Mouse (Mus musculus) ES-Bruce4 (cell line): ENCODE measurements around the gene Utp11. TPM values are rescaled to one million over a fixed set of nuclear protein-coding genes. Genes with fewer than 3 reads are reported as not detected.
A peak's percentile ranks its signal among the peaks of the same experiment; 100 is the strongest.

Experiments used
- H3K27ac ChIP-seq: 2 replicates; pipeline ENCODE4 v1.5.1; 2012; ENCODE audit warnings: low read length, inconsistent platforms; ENCODE audit not compliant: insufficient read depth
- H3K27me3 ChIP-seq: 2 replicates; pipeline ENCODE4 v1.6.1; 2012; ENCODE audit warnings: mild to moderate bottlenecking, low read length, inconsistent platforms; ENCODE audit not compliant: control insufficient read depth, poor library complexity, insufficient read depth, severe bottlenecking
- H3K36me3 ChIP-seq: 2 replicates; pipeline ENCODE4 v1.6.1; 2012; ENCODE audit warnings: inconsistent platforms, mild to moderate bottlenecking, low read length, moderate library complexity; ENCODE audit not compliant: control insufficient read depth, poor library complexity, insufficient read depth, severe bottlenecking
- H3K4me1 ChIP-seq: one replicate; pipeline ENCODE4 v1.8.1; 2011; ENCODE audit warnings: low read length; ENCODE audit not compliant: control insufficient read depth, insufficient read depth
- H3K4me3 ChIP-seq: 2 replicates; pipeline ENCODE4 v1.5.1; 2011; ENCODE audit warnings: low read depth, mild to moderate bottlenecking, low read length
- H3K9ac ChIP-seq: 2 replicates; pipeline ENCODE4 v1.6.1; 2012; ENCODE audit warnings: low read depth, mild to moderate bottlenecking, inconsistent platforms; ENCODE audit not compliant: poor library complexity, severe bottlenecking
- H3K9me3 ChIP-seq: replicated peaks from 2 replicates; pipeline ENCODE4 v1.6.1; 2012; ENCODE audit warnings: mild to moderate bottlenecking, low read length, inconsistent platforms; ENCODE audit not compliant: control insufficient read depth, poor library complexity, insufficient read depth, severe bottlenecking
- CTCF ChIP-seq: IDR thresholded peaks from one replicate; pipeline ENCODE4 v1.8.1; 2011; ENCODE audit warnings: low read depth, low read length
- EP300 ChIP-seq: IDR thresholded peaks from 2 replicates; pipeline ENCODE4 v1.6.1; 2011; ENCODE audit warnings: low read depth, low read length; ENCODE audit not compliant: insufficient read depth
- POLR2A ChIP-seq: IDR thresholded peaks from one replicate; pipeline ENCODE4 v1.8.1; 2011; ENCODE audit warnings: low read length; ENCODE audit not compliant: insufficient read depth
- polyA plus RNA-seq: library from polyadenylated mRNA; stranded (reverse); fragments of >200 nt; gene quantifications from 2 replicates; pipeline ENCODE4 v1.2.4, GENCODE M21; 2011; ENCODE audit warnings: low read depth; ENCODE audit not compliant: missing spikeins, insufficient read depth, insufficient read length

Gene Utp11
- polyA plus RNA-seq, 1 experiment = 56.9 TPM

DNA sequence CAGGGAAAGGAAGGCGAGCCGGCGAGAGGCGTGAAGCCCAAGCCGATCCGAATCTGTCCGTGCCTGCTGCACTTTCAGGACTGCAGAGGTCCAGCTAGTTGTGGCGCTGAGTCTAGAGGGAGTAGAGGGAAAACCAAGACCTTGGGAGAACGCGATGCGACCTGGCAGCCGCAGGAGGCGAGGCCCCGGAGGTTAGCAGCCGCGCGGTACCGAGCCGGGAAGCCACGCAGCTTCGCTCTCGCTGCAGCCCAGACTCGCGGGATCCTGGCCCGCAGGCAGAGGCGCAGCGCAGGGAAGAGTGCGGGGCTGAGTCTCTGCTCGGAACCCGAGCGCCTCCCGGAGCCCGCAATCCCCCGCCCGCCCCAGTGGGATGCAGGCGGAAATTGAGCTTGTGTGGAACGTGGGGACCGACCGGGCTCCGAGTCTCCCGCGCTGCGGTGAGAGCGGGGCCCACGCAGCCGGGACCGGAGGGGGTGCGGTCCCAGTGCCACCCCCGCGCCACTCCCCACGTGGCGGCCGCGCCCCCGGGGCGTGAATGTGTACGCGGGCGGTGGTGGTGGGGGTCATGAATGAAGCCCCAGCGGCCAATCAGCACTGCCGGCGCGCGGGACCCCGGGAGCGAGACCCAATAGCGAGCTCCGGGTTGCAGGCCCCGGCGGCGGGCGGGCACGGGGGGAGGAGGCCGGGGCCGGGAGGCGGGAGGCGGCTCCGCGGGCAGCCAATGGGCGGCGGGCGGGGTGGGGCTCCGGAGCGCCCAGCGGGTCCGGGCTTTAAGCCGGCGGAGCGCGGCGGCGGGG is 36.3 kb downstream of the Utp11 start:
- peak overlapping the region; percentile 83 for H3K4me3 ChIP-seq
- TF ChIP-seq EP300 = no peak
- TF ChIP-seq CTCF = no peak
- no peak for TF ChIP-seq POLR2A
- peak overlapping the region; percentile 90 for H3K9ac ChIP-seq
- H3K36me3 ChIP-seq = 0 out of 2 replicates have a peak, but pooled peaks cover 3% of the 10 kb centered on the region
- no peak overlapping the region for H3K27ac ChIP-seq
- peaks cover 16% of the 10 kb centered on the region for H3K27me3 ChIP-seq
- no peaks in the 10 kb centered on the region for H3K9me3 ChIP-seq
- H3K4me1 ChIP-seq = peaks cover 4% of the 10 kb centered on the region

- Histone ChIP-seq H3K9ac (peak within 1 kb of the TSS; percentile 90), H3K4me1 (peaks cover 4% of the 10 kb centered on the region), H3K9me3 (no peaks in the 10 kb centered on the region), H3K27ac (no peak within 1 kb of the TSS), H3K36me3 (0 out of 2 replicates have a peak, but pooled peaks cover 3% of the 10 kb centered on the region), H3K27me3 (peaks cover 16% of the 10 kb centered on the region), H3K4me3 (peak within 1 kb of the TSS; percentile 83)
- TF ChIP-seq EP300 (no peak), POLR2A (no peak), CTCF (no peak)
These were observed 36.9 kb downstream of the Utp11 start, which contains the start of gene Pou3f1 for GRCm38 (mm10) chr4:124656518-124656853. Gene Pou3f1 (plus strand): TSS chr4:124656807.

- Histone ChIP-seq H3K9me3 (no peaks in the 10 kb centered on the region), H3K27me3 (peaks cover 4% of the 10 kb centered on the region; the same call in 1 of the 2 replicates), H3K9ac (no peak overlapping the region), H3K4me1 (peaks cover 4% of the 10 kb centered on the region), H3K36me3 (no peaks in the 10 kb centered on the region), H3K4me3 (no peak overlapping the region), H3K27ac (no peak overlapping the region)
- TF ChIP-seq EP300 = no peak
- peak; percentile 7 for TF ChIP-seq CTCF
- no peak for TF ChIP-seq POLR2A
These were observed 40.5 kb downstream of the Utp11 start for GRCm38 (mm10) chr4:124652886-124653285.

- no peaks in the 10 kb centered on the region for H3K36me3 ChIP-seq
- H3K27ac ChIP-seq = no peak overlapping the region
- no peak for TF ChIP-seq POLR2A
- no peak for TF ChIP-seq CTCF
- TF ChIP-seq EP300 = no peak
- no peak overlapping the region for H3K9ac ChIP-seq
- peaks cover 9% of the 10 kb centered on the region for H3K4me1 ChIP-seq
- H3K4me3 ChIP-seq = no peak overlapping the region
- H3K27me3 ChIP-seq = no peaks in the 10 kb centered on the region
- H3K9me3 ChIP-seq = no peaks in the 10 kb centered on the region
These were observed 45.5 kb downstream of the Utp11 start for GRCm38 (mm10) chr4:124647909-124648308.

- H3K4me3 ChIP-seq = no peak overlapping the region
- H3K9ac ChIP-seq = no peak overlapping the region
- H3K4me1 ChIP-seq = peaks cover 5% of the 10 kb centered on the region
- peak overlapping the region; percentile 43; the same call in 1 of the 2 replicates for H3K27ac ChIP-seq
- TF ChIP-seq EP300 (peak; percentile 79), CTCF (no peak)
- no peaks in the 10 kb centered on the region for H3K9me3 ChIP-seq
- H3K27me3 ChIP-seq = no peaks in the 10 kb centered on the region
- H3K36me3 ChIP-seq = no peaks in the 10 kb centered on the region
These were observed 46.8 kb downstream of the Utp11 start for GRCm38 (mm10) chr4:124646591-124646990.

DNA sequence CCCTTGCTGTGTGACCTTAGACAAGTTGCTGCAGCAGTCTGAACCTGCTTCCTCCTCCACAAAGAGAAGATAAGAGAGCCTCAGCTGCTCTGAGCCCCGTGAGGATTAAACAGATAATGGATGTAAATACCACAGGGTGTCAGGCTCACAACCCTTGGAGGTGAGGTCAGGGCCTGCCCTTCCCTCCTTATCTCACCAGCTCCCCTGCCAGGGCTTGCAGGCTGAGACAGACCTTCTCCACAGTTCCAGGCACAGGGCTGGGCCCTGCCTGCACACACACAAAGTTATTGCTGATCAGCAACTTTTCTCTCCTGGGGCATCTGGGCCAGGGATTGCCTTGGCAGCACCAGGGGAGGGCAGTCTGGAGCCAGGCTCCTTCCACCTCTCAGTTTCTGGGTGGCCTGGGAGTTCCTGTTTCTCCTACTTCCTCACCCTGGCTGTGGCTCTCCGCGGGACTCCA is 48.4 kb downstream of the Utp11 start:
- Histone ChIP-seq H3K9me3 (no peaks in the 10 kb centered on the region), H3K4me3 (no peak overlapping the region), H3K36me3 (no peaks in the 10 kb centered on the region), H3K27me3 (no peaks in the 10 kb centered on the region), H3K4me1 (peaks cover 5% of the 10 kb centered on the region), H3K9ac (no peak overlapping the region), H3K27ac (no peak overlapping the region)
- 0 out of 2 replicates have a peak, but pooled peaks have one; percentile 18 for TF ChIP-seq EP300
- peak; percentile 4 for TF ChIP-seq CTCF
- no peak for TF ChIP-seq POLR2A
